Mouse (Mus musculus): ENCODE measurements at regions not wholly inside any gene's neighbourhood (a gene's known extent, or its start where the extent isn't known, plus 50 kb on each side); places are given as distances from the start of the nearest gene placed in this dataset.

- Histone ChIP-seq H3K36me3 (ENCODE audit: insufficient read depth, low read length) (no peaks in the 10 kb centered on the region), H3K27ac (ENCODE audit: low read depth, low read length) (no peak overlapping the region), H3K27me3 (ENCODE audit: insufficient read depth, low read length) (no peaks in the 10 kb centered on the region), H3K9ac (replicated peaks; ENCODE audit: low read length, poor library complexity, severe bottlenecking) (no peak overlapping the region), H3K9me3 (ENCODE audit: low read length) (peaks cover 14% of the 10 kb centered on the region), H3K4me2 (ENCODE audit: low read depth, low read length, poor library complexity, severe bottlenecking) (no peak overlapping the region), H3K4me1 (ENCODE audit: insufficient read depth, low read length) (no peaks in the 10 kb centered on the region), H3K4me3 (ENCODE audit: low read depth, low read length) (no peak overlapping the region)
- WGBS: 58% methylated on average over 22 of the region's 22 CpGs
- DNase-seq (ENCODE audit: low spot score) (peak; percentile 26), ATAC-seq (ENCODE audit: low FRiP score) (peak; percentile 96)
- no peak for TF ChIP-seq CTCF (IDR thresholded peaks at IDR 0.05)
These were observed 179.1 kb upstream of the Arhgef26 start for GRCm38 (mm10) chr3:62159031-62159430.

GRCm38 (mm10) chr3:62170647-62171046 is 167.5 kb upstream of the Arhgef26 start:
- Histone ChIP-seq H3K27ac (ENCODE audit: low read depth, low read length) (no peak overlapping the region), H3K4me2 (ENCODE audit: low read depth, low read length, poor library complexity, severe bottlenecking) (no peak overlapping the region), H3K9ac (replicated peaks; ENCODE audit: low read length, poor library complexity, severe bottlenecking) (no peak overlapping the region), H3K4me1 (ENCODE audit: insufficient read depth, low read length) (no peaks in the 10 kb centered on the region), H3K36me3 (ENCODE audit: insufficient read depth, low read length) (no peaks in the 10 kb centered on the region), H3K9me3 (ENCODE audit: low read length) (no peaks in the 10 kb centered on the region), H3K4me3 (ENCODE audit: low read depth, low read length) (no peak overlapping the region), H3K27me3 (ENCODE audit: insufficient read depth, low read length) (no peaks in the 10 kb centered on the region)
- 37% methylated on average over 4 of the region's 4 CpGs for WGBS
- DNase-seq (ENCODE audit: low spot score) (peak; percentile 82), ATAC-seq (ENCODE audit: low FRiP score) (peak; percentile 78; the same call in 1 of the 2 replicates)
- peak; percentile 83 for TF ChIP-seq CTCF (IDR thresholded peaks at IDR 0.05)

GRCm38 (mm10) chr3:62187807-62188509 is 150.2 kb upstream of the Arhgef26 start:
- DNase-seq (ENCODE audit: low spot score): no peak
- 88% methylated on average over 3 of the region's 3 CpGs for WGBS
- no peak for TF ChIP-seq CTCF (IDR thresholded peaks at IDR 0.05)
- no peak overlapping the region for H3K9ac ChIP-seq (replicated peaks; ENCODE audit: low read length, poor library complexity, severe bottlenecking)
- H3K27me3 ChIP-seq (ENCODE audit: insufficient read depth, low read length): no peaks in the 10 kb centered on the region
- ATAC-seq (ENCODE audit: low FRiP score): no peak
- no peaks in the 10 kb centered on the region for H3K4me1 ChIP-seq (ENCODE audit: insufficient read depth, low read length)
- H3K4me3 ChIP-seq (ENCODE audit: low read depth, low read length): no peak overlapping the region
- H3K4me2 ChIP-seq (ENCODE audit: low read depth, low read length, poor library complexity, severe bottlenecking): no peak overlapping the region
- no peaks in the 10 kb centered on the region for H3K9me3 ChIP-seq (ENCODE audit: low read length)
- no peaks in the 10 kb centered on the region for H3K36me3 ChIP-seq (ENCODE audit: insufficient read depth, low read length)
- H3K27ac ChIP-seq (ENCODE audit: low read depth, low read length): no peak overlapping the region

GRCm38 (mm10) chr3:62192466-62192865 is 145.7 kb upstream of the Arhgef26 start:
- Histone ChIP-seq H3K4me2 (ENCODE audit: low read depth, low read length, poor library complexity, severe bottlenecking) (no peak overlapping the region), H3K4me1 (ENCODE audit: insufficient read depth, low read length) (no peaks in the 10 kb centered on the region), H3K27ac (ENCODE audit: low read depth, low read length) (no peak overlapping the region), H3K9me3 (ENCODE audit: low read length) (no peaks in the 10 kb centered on the region), H3K36me3 (ENCODE audit: insufficient read depth, low read length) (no peaks in the 10 kb centered on the region), H3K27me3 (ENCODE audit: insufficient read depth, low read length) (no peaks in the 10 kb centered on the region), H3K9ac (replicated peaks; ENCODE audit: low read length, poor library complexity, severe bottlenecking) (no peak overlapping the region), H3K4me3 (ENCODE audit: low read depth, low read length) (no peak overlapping the region)
- ATAC-seq (ENCODE audit: low FRiP score) (0 out of 2 replicates have a peak, but pooled peaks have one; percentile 34), DNase-seq (ENCODE audit: low spot score) (peak; percentile 75)
- WGBS: 22% methylated on average over 1 of the region's 1 CpGs
- peak; percentile 93 for TF ChIP-seq CTCF (IDR thresholded peaks at IDR 0.05)

GRCm38 (mm10) chr3:62194421-62194820 is 143.7 kb upstream of the Arhgef26 start:
- Histone ChIP-seq H3K27ac (ENCODE audit: low read depth, low read length) (no peak overlapping the region), H3K9ac (replicated peaks; ENCODE audit: low read length, poor library complexity, severe bottlenecking) (no peak overlapping the region), H3K4me3 (ENCODE audit: low read depth, low read length) (no peak overlapping the region), H3K4me1 (ENCODE audit: insufficient read depth, low read length) (no peaks in the 10 kb centered on the region), H3K27me3 (ENCODE audit: insufficient read depth, low read length) (no peaks in the 10 kb centered on the region), H3K4me2 (ENCODE audit: low read depth, low read length, poor library complexity, severe bottlenecking) (no peak overlapping the region), H3K36me3 (ENCODE audit: insufficient read depth, low read length) (no peaks in the 10 kb centered on the region), H3K9me3 (ENCODE audit: low read length) (no peaks in the 10 kb centered on the region)
- no peak for ATAC-seq (ENCODE audit: low FRiP score)
- DNase-seq (ENCODE audit: low spot score): no peak
- TF ChIP-seq CTCF (IDR thresholded peaks at IDR 0.05): no peak
- WGBS: 96% methylated on average over 4 of the region's 4 CpGs

GRCm38 (mm10) chr3:62196679-62197078 is 141.5 kb upstream of the Arhgef26 start:
- no peak for DNase-seq (ENCODE audit: low spot score)
- Histone ChIP-seq H3K36me3 (ENCODE audit: insufficient read depth, low read length) (no peaks in the 10 kb centered on the region), H3K27me3 (ENCODE audit: insufficient read depth, low read length) (no peaks in the 10 kb centered on the region), H3K4me2 (ENCODE audit: low read depth, low read length, poor library complexity, severe bottlenecking) (no peak overlapping the region), H3K4me1 (ENCODE audit: insufficient read depth, low read length) (no peaks in the 10 kb centered on the region), H3K27ac (ENCODE audit: low read depth, low read length) (no peak overlapping the region), H3K9ac (replicated peaks; ENCODE audit: low read length, poor library complexity, severe bottlenecking) (no peak overlapping the region), H3K9me3 (ENCODE audit: low read length) (no peaks in the 10 kb centered on the region), H3K4me3 (ENCODE audit: low read depth, low read length) (no peak overlapping the region)
- WGBS: 62% methylated on average over 1 of the region's 1 CpGs
- ATAC-seq (ENCODE audit: low FRiP score): no peak
- TF ChIP-seq CTCF (IDR thresholded peaks at IDR 0.05): no peak

All from midbrain, postnatal 0 days (tissue).